Mouse (Mus musculus): ENCODE measurements around the gene Gse1. TPM values are rescaled to one million over a fixed set of nuclear protein-coding genes. Genes with fewer than 3 reads are reported as not detected.

Gene Gse1
- polyA plus RNA-seq, 1 experiment: 14.8 TPM

DNA sequence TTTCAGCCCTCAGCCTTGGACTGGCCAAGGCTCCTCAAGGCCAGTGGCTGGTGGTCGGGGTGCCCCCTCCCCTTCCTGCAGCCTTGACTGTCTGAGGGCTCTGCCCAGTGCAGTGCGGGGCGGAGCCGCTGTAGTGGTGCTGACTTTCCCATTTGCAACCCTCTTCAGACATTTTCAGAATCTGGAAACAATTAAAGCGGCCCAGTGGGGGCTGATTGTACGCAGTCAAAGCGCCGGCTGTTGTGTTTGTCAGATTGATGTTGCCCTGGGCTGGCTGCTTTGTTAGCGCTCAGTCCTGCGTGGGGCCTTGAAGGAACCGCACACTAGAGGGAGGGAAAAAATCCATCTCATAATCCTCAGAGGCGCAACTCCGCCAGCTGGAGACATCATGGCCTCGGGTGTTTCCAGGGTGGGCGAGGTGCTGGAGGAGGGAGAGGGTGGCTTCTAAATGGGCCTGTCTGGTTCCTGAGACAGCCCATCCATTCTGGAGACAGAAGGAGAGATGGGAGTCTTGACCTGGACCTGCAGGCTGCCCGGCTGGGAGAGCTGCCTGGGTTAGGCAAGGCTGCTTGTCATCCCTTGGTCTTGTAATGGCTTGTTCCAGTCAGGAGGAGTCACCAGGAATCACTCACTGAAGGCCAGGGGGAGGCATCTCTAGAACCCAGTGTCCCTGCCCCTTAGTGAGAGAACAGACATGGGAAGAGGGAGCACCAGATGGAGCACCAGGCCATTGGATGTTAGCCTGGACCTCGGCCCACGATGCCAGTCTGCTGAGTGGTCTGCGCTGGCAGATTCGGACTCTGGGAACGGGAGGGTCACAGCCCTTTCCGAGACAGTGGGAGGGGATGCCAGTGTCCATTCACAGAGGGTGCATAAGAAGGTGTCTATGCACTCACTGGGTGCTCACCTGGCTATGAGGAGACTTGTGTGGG lies 70.6 kb downstream of the Gse1 start:
- Histone ChIP-seq H3K4me3 (ENCODE audit: insufficient read depth, low read depth, low read length) (no peak overlapping the region), H3K4me1 (ENCODE audit: control insufficient read depth, insufficient read depth, low read length) (no peaks in the 10 kb centered on the region), H3K36me3 (ENCODE audit: control insufficient read depth, insufficient read depth, low read length) (no peaks in the 10 kb centered on the region), H3K27ac (ENCODE audit: insufficient read depth, low read depth, low read length) (no peak overlapping the region), H3K27me3 (replicated peaks; ENCODE audit: control insufficient read depth, insufficient read depth, low read length) (no peaks in the 10 kb centered on the region)
- WGBS: 81% methylated on average over 22 of the region's 22 CpGs
- TF ChIP-seq CTCF (conservative IDR thresholded peaks at IDR 0.05; ENCODE audit: insufficient read depth, insufficient read length, low read depth, low read length) (no peak), POLR2A (IDR thresholded peaks at IDR 0.05; ENCODE audit: low read depth, low read length) (no peak)
- DNase-seq: no peak

GRCm38 (mm10) chr8:120300601-120301141 lies 72.4 kb downstream of the Gse1 start:
- Histone ChIP-seq H3K4me1 (ENCODE audit: control insufficient read depth, insufficient read depth, low read length) (no peaks in the 10 kb centered on the region), H3K36me3 (ENCODE audit: control insufficient read depth, insufficient read depth, low read length) (no peaks in the 10 kb centered on the region), H3K27me3 (replicated peaks; ENCODE audit: control insufficient read depth, insufficient read depth, low read length) (no peaks in the 10 kb centered on the region), H3K27ac (ENCODE audit: insufficient read depth, low read depth, low read length) (no peak overlapping the region), H3K4me3 (ENCODE audit: insufficient read depth, low read depth, low read length) (no peak overlapping the region)
- peak; percentile 52 for DNase-seq
- WGBS: 14% methylated on average over 13 of the region's 13 CpGs
- TF ChIP-seq CTCF (conservative IDR thresholded peaks at IDR 0.05; ENCODE audit: insufficient read depth, insufficient read length, low read depth, low read length) (peak; percentile 86), POLR2A (IDR thresholded peaks at IDR 0.05; ENCODE audit: low read depth, low read length) (no peak)

DNA sequence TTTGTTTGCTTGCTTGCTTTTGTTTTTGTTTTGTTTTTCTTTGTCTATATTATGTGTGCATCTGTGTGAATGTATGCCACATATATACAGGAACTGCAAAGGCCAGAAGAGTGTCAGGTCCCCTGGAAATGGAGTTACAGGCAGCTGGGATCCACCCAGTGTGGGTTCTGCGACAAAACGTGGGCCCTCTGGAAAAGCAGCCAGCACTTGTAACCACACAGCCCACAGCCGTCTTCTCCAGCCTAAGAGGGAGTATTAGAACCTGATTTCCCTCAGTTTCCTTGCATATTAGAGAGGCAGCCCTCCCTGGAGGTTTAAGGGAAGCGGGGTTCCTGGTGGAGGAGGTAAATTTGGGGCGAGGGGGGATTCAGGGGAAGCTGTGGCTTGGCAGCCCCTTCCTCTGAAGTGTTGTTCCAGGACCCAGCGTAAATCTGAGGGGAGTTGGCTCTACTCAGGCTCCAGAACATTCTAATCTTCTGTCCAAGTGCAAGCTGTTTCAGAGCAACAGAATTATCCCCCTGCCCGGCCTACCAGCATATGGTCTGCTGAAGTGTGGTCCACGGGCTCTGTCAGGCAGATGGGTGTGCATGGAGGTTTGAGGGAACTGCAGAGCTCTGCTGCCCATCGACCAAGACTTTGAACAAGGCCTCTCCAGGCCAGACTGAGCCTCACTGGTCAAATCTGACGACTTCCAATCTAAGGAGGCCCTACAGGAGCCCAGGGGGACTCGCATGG lies 74.9 kb downstream of the Gse1 start:
- no peaks in the 10 kb centered on the region for H3K36me3 ChIP-seq (ENCODE audit: control insufficient read depth, insufficient read depth, low read length)
- H3K4me3 ChIP-seq (ENCODE audit: insufficient read depth, low read depth, low read length): no peak overlapping the region
- no peak overlapping the region for H3K27ac ChIP-seq (ENCODE audit: insufficient read depth, low read depth, low read length)
- H3K4me1 ChIP-seq (ENCODE audit: control insufficient read depth, insufficient read depth, low read length): no peaks in the 10 kb centered on the region
- WGBS: 87% methylated on average over 11 of the region's 11 CpGs
- DNase-seq: no peak
- TF ChIP-seq POLR2A (IDR thresholded peaks at IDR 0.05; ENCODE audit: low read depth, low read length) (no peak), CTCF (conservative IDR thresholded peaks at IDR 0.05; ENCODE audit: insufficient read depth, insufficient read length, low read depth, low read length) (no peak)
- no peaks in the 10 kb centered on the region for H3K27me3 ChIP-seq (replicated peaks; ENCODE audit: control insufficient read depth, insufficient read depth, low read length)

DNA sequence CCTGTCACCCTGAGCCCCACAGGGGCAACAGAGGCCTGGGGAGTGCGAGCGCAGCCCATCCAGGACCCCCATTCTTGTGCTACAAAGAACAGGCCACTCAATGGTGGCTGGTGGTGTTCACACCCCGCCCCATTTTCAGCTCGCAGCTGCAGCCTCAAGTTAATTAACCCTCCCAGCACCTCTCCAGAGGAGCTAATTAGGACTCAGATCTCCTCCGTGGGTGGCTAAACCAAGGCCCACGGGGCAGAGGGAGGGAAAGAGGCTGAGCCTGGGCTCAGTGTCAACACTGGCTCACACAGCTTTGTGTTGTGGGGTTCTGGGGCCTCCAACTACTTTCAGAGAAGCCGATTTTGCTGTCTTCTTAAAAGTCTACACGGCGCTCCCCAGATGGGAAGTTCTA lies 75.8 kb downstream of the Gse1 start:
- no peaks in the 10 kb centered on the region for H3K4me1 ChIP-seq (ENCODE audit: control insufficient read depth, insufficient read depth, low read length)
- no peaks in the 10 kb centered on the region for H3K27me3 ChIP-seq (replicated peaks; ENCODE audit: control insufficient read depth, insufficient read depth, low read length)
- H3K27ac ChIP-seq (ENCODE audit: insufficient read depth, low read depth, low read length): no peak overlapping the region

GRCm38 (mm10) chr8:120305800-120306385 lies 77.6 kb downstream of the Gse1 start:
- WGBS: 87% methylated on average over 10 of the region's 10 CpGs
- no peak overlapping the region for H3K27ac ChIP-seq (ENCODE audit: insufficient read depth, low read depth, low read length)
- no peak overlapping the region for H3K4me3 ChIP-seq (ENCODE audit: insufficient read depth, low read depth, low read length)
- TF ChIP-seq POLR2A (IDR thresholded peaks at IDR 0.05; ENCODE audit: low read depth, low read length) (no peak), CTCF (conservative IDR thresholded peaks at IDR 0.05; ENCODE audit: insufficient read depth, insufficient read length, low read depth, low read length) (no peak)
- H3K36me3 ChIP-seq (ENCODE audit: control insufficient read depth, insufficient read depth, low read length): no peaks in the 10 kb centered on the region
- H3K27me3 ChIP-seq (replicated peaks; ENCODE audit: control insufficient read depth, insufficient read depth, low read length): no peaks in the 10 kb centered on the region
- no peak for DNase-seq
- H3K4me1 ChIP-seq (ENCODE audit: control insufficient read depth, insufficient read depth, low read length): no peaks in the 10 kb centered on the region

More for the DNA sequence above, 75.8 kb downstream of the Gse1 start:
- Histone ChIP-seq H3K4me3 (ENCODE audit: insufficient read depth, low read depth, low read length) (no peak overlapping the region), H3K36me3 (ENCODE audit: control insufficient read depth, insufficient read depth, low read length) (no peaks in the 10 kb centered on the region)
- no peak for DNase-seq
- 84% methylated on average over 9 of the region's 9 CpGs for WGBS
- TF ChIP-seq POLR2A (IDR thresholded peaks at IDR 0.05; ENCODE audit: low read depth, low read length): no peak
- no peak for TF ChIP-seq CTCF (conservative IDR thresholded peaks at IDR 0.05; ENCODE audit: insufficient read depth, insufficient read length, low read depth, low read length)

DNA sequence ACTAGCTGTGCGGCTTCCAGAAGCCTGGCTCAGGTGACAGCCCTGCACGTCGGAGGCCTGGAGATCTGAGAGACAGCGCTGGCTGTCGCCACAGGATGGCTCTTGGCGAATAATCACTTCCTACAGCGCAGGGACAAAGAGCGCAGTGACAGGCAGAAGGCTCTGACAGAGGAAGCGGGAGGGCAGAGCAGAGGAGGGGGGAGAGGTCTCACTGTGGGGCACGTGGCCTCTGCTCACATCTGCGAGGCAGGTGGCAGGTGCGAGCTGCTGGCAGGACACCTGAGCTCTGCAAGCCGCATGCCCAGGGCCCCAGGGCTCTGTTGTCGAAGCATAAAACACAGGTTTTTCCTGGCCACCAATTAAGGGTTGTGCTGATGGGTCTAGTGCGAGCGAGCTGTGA lies 78.8 kb downstream of the Gse1 start:
- Histone ChIP-seq H3K27me3 (replicated peaks; ENCODE audit: control insufficient read depth, insufficient read depth, low read length) (no peaks in the 10 kb centered on the region), H3K27ac (ENCODE audit: insufficient read depth, low read depth, low read length) (no peak overlapping the region), H3K36me3 (ENCODE audit: control insufficient read depth, insufficient read depth, low read length) (no peaks in the 10 kb centered on the region), H3K4me1 (ENCODE audit: control insufficient read depth, insufficient read depth, low read length) (no peaks in the 10 kb centered on the region), H3K4me3 (ENCODE audit: insufficient read depth, low read depth, low read length) (no peak overlapping the region)
- 29% methylated on average over 16 of the region's 16 CpGs for WGBS
- no peak for TF ChIP-seq POLR2A (IDR thresholded peaks at IDR 0.05; ENCODE audit: low read depth, low read length)
- TF ChIP-seq CTCF (conservative IDR thresholded peaks at IDR 0.05; ENCODE audit: insufficient read depth, insufficient read length, low read depth, low read length): no peak
- no peak for DNase-seq

Measured in kidney, adult 2 months (tissue).